Comparison of ENCODE assay signal across 8 mouse cellular contexts in the genomic region with DNA sequence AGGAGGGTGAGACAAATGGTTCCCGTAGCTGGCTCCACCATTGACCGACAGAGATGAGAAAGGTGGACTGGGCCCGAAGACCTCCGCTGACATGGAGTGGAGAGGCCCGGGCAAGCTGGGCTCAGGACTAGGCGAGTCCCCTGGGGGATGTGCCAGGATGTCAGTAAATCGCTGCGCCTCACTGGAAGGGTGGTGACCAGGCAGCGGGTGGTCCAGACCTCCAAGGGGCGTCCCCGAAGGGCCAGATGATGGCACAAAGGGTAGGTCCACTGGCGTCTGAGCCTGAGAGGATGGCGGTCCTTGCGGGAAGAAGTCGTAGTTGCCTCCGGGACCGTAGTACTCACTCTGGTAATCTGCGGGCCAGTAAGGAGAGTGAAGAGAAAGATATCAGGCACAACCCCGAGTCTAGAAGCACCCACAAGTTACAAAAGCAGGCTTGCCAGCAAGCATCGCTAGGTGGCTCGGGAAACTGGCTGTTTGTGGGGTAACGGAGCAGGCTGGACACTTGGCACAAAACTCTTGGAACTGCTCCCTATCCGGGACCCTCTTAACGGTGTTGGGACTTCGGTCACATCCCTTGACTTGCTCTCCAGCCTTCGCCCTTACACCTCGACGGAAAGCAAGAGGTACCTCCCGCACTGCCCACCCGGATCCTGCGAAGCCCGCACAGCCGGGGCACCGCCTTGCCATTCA. TPM values are rescaled to one million over a fixed set of nuclear protein-coding genes. Genes with fewer than 3 reads are reported as not detected.
DNase-seq lines count a peak whose midpoint lies in the region; ATAC-seq lines count a peak whose summit lies in the region.
"Had no signal": no experiment of that assay in that cellular context is flagged by ENCODE, and none has a peak within 500 bp of the region (broad histone marks: within the 10 kb centered on the region; RNA-seq: fewer than 3 reads in every experiment).

No protein-coding gene starts in this region.

- peak overlapping the region; percentile 89 for H3K9ac ChIP-seq in neural tube, embryonic 13.5 days
- H3K9ac ChIP-seq: liver, embryonic 15.5 days had no signal

- peaks cover 4% of the 10 kb centered on the region; the same call in 1 of the 2 replicates for H3K36me3 ChIP-seq in neural tube, embryonic 13.5 days
- H3K36me3 ChIP-seq: liver, embryonic 15.5 days had no signal

- H3K4me2 ChIP-seq in neural tube, embryonic 13.5 days, result peak overlapping the region; percentile 66
- H3K4me2 ChIP-seq: liver, embryonic 15.5 days had no signal

- intact Hi-C loops in left cerebral cortex, postnatal 14 days (cut with DNase I), result loop anchor here (5.0 kb wide), 3 partner anchors 667 to 1368 kb away; a partner anchor contains a TSS

- H3K4me3 ChIP-seq in neural tube, embryonic 13.5 days, result peak overlapping the region; percentile 56
- H3K4me3 ChIP-seq: liver, embryonic 15.5 days had no signal

- H3K27ac ChIP-seq in neural tube, embryonic 13.5 days (replicated peaks), result peak overlapping the region; percentile 91
- H3K27ac ChIP-seq: liver, embryonic 15.5 days had no signal

- H3K9me3 ChIP-seq in neural tube, embryonic 13.5 days, result no peaks in the 10 kb centered on the region
- H3K9me3 ChIP-seq: liver, embryonic 15.5 days had no signal

- WGBS in neural tube, embryonic 13.5 days, result 3% methylated on average over 34 of the region's 34 CpGs

- ATAC-seq in neural tube, embryonic 13.5 days (ENCODE audit: low read depth), result no peak

- DNase-seq in kidney, adult 18-20 months, result peak; percentile 25
- DNase-seq in kidney, adult 8-10 months, result no peak
- peak; percentile 47 to 62 for DNase-seq in cerebellum, postnatal 25 days
- DNase-seq in induced T-regulatory cell, adult 2 months (ENCODE audit: low read depth), result peak; percentile 8
- DNase-seq in left cerebral cortex, postnatal 14 days (ENCODE audit: low spot score in 2 of 2), result no peak
- DNase-seq in lung, postnatal 14 days, result no peak

- H3K4me1 ChIP-seq in neural tube, embryonic 13.5 days (replicated peaks), result peaks cover 25% of the 10 kb centered on the region

- H3K27me3 ChIP-seq in neural tube, embryonic 13.5 days, result peaks cover 94% of the 10 kb centered on the region

RNA-seq across cellular contexts. Expression of a gene that starts 5.6 kb away (rescaled TPM):
- 50.0 and 58.8 TPM in 2 replicates for polyA plus RNA-seq in neural tube, embryonic 13.5 days (2015; fragmentation: Nextera tagmentation; extraction: Ambion mirVana)
- under 1 TPM; 0.13 to 0.15 TPM for total RNA-seq in left cerebral cortex, postnatal 14 days (2021)

RNA-seq across cellular contexts. Expression of a gene that starts 6.4 kb away (rescaled TPM):
- 50.0 and 51.7 TPM in 2 replicates for polyA plus RNA-seq in neural tube, embryonic 13.5 days (2015; fragmentation: Nextera tagmentation; extraction: Ambion mirVana)
- total RNA-seq in left cerebral cortex, postnatal 14 days (2021), result 10 to 100 TPM; 17.3 to 18.3 TPM

Comparison
In these comparisons a context has a peak if more than half of its experiments do, and no peak if none do; other contexts are left out.
1. DNase-seq: peak in kidney, adult 18-20 months (single experiment), cerebellum, postnatal 25 days (2 of 2) and induced T-regulatory cell, adult 2 months (single experiment); none in kidney, adult 8-10 months (0 of 2), left cerebral cortex, postnatal 14 days (0 of 2) and lung, postnatal 14 days (single experiment).